Mouse (Mus musculus) limb, embryonic 12.5 days (tissue): ENCODE results near the gene Panx1. TPM values are rescaled to one million over a fixed set of nuclear protein-coding genes. Genes with fewer than 3 reads are reported as not detected.
A peak's percentile ranks its signal among the peaks of the same experiment; 100 is the strongest.

Experiments used
- ATAC-seq: fragments of 200-750 bp; cut with Nextera tagmentation; 2 replicates; pipeline ENCODE4 v1.8.0; 2017; ENCODE audit warnings: low read depth, moderate TSS enrichment; ENCODE audit not compliant: insufficient number of reproducible peaks, insufficient read depth, low FRiP score, low TSS enrichment
- H3K27ac ChIP-seq: fragments of 300-500 bp; sonication (generic); 2 replicates; pipeline ENCODE4 v1.5.1; 2016; ENCODE audit warnings: mild to moderate bottlenecking, moderate library complexity
- H3K27me3 ChIP-seq: fragments of 300-500 bp; sonication (generic); 2 replicates; pipeline ENCODE4 v1.6.1; 2016; ENCODE audit warnings: mild to moderate bottlenecking, moderate library complexity
- H3K36me3 ChIP-seq: fragments of 300-500 bp; sonication (generic); 2 replicates; pipeline ENCODE4 v1.6.1; 2016; ENCODE audit warnings: mild to moderate bottlenecking, moderate library complexity
- H3K4me1 ChIP-seq: fragments of 300-500 bp; sonication (generic); replicated peaks from 2 replicates; pipeline ENCODE4 v1.6.1; 2016
- H3K4me2 ChIP-seq: fragments of 300-500 bp; sonication (generic); 2 replicates; pipeline ENCODE4 v1.6.1; 2016; ENCODE audit warnings: mild to moderate bottlenecking, moderate library complexity
- H3K4me3 ChIP-seq: fragments of 300-500 bp; sonication (generic); replicated peaks from 2 replicates; pipeline ENCODE4 v1.5.1; 2016; ENCODE audit warnings: mild to moderate bottlenecking
- H3K9ac ChIP-seq: fragments of 300-500 bp; sonication (generic); replicated peaks from 2 replicates; pipeline ENCODE4 v1.6.1; 2016; ENCODE audit warnings: mild to moderate bottlenecking, moderate library complexity
- H3K9me3 ChIP-seq: fragments of 300-500 bp; sonication (generic); 2 replicates; pipeline ENCODE4 v1.6.1; 2016; ENCODE audit warnings: mild to moderate bottlenecking, moderate library complexity
- WGBS: fragments of 180-500 bp; shearing (Covaris S2); methylation state at CpG from one replicate; pipeline ENCODE4 v1.1.7; 2016; 5-methylcytosine and 5-hydroxymethylcytosine counted together
- polyA plus RNA-seq: library from polyadenylated mRNA; unstranded; fragments of >200 nt; fragmentation: Nextera tagmentation; extraction: Ambion mirVana; gene quantifications from 2 replicates; pipeline ENCODE4 v1.2.1, GENCODE M21; 2016

Panx1 gene
- polyA plus RNA-seq, 1 experiment from 2014 or later: 71.5 TPM

GRCm38 (mm10) chr9:15037237-15037636 is 8.0 kb downstream of the Panx1 start:
- H3K9me3 ChIP-seq: no peaks in the 10 kb centered on the region

GRCm38 (mm10) chr9:15036807-15037206 is 8.5 kb downstream of the Panx1 start:
- no peak overlapping the region for H3K4me3 ChIP-seq
- H3K27ac ChIP-seq: no peak overlapping the region
- 75% methylated on average over 4 of the region's 4 CpGs for WGBS
- H3K9me3 ChIP-seq: no peaks in the 10 kb centered on the region
- no peaks in the 10 kb centered on the region for H3K27me3 ChIP-seq
- no peak overlapping the region for H3K4me2 ChIP-seq
- peaks cover 12% of the 10 kb centered on the region for H3K36me3 ChIP-seq
- H3K9ac ChIP-seq: no peak overlapping the region
- peaks cover 9% of the 10 kb centered on the region for H3K4me1 ChIP-seq
- no peak for ATAC-seq

More at GRCm38 (mm10) chr9:15037237-15037636, 8.0 kb downstream of the Panx1 start:
- no peaks in the 10 kb centered on the region for H3K27me3 ChIP-seq
- H3K4me1 ChIP-seq: peaks cover 9% of the 10 kb centered on the region
- H3K9ac ChIP-seq: no peak overlapping the region
- no peak for ATAC-seq
- H3K4me3 ChIP-seq: no peak overlapping the region
- no peak overlapping the region for H3K27ac ChIP-seq
- H3K4me2 ChIP-seq: no peak overlapping the region
- peaks cover 9% of the 10 kb centered on the region; the same call in 1 of the 2 replicates for H3K36me3 ChIP-seq

DNA sequence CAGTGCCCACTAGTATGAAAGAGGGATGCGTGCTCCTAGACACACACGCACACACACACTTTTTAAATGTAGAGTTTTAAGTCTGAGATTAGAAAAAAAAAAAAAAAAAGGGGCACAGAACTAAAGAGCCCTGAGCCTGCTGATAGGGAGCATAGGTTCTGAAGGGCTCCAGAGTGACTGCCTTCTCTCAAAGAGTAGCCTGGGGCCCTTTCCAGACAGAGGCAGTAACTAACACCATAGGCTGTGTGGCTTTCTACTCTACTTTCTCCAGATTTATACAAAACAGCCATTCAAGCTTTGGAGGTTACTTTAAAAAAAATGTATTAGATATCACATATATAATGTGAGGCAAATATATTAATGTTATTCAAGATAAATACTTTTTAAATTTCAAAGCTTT is 8.9 kb downstream of the Panx1 start:
- peaks cover 14% of the 10 kb centered on the region for H3K36me3 ChIP-seq
- H3K27ac ChIP-seq: no peak overlapping the region
- H3K4me2 ChIP-seq: no peak overlapping the region
- 95% methylated on average over 2 of the region's 2 CpGs for WGBS
- no peak overlapping the region for H3K9ac ChIP-seq
- H3K27me3 ChIP-seq: no peaks in the 10 kb centered on the region
- H3K9me3 ChIP-seq: no peaks in the 10 kb centered on the region
- no peak for ATAC-seq
- H3K4me1 ChIP-seq: peaks cover 9% of the 10 kb centered on the region
- H3K4me3 ChIP-seq: no peak overlapping the region

DNA sequence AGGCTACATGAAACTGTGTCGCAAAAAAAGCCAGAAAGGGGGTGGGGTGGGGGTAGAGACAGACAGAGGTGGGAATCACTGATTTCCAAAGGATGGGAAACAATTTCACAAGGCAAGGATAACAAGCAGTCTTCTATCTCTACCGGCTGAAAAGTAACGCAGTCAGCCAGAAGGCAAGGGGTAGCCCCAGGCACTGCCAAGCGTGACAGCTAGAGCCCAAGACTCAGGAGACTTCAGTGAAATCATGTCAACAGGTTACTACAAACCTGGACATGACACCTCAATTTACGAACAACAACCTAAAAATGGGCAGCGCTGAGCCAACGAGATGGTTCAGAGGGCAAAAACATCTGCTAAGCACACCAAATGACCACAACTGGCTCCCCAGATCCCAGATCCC is 9.3 kb downstream of the Panx1 start:
- 92% methylated on average over 7 of the region's 7 CpGs for WGBS
- Histone ChIP-seq H3K36me3 (peaks cover 14% of the 10 kb centered on the region), H3K4me2 (no peak overlapping the region), H3K27me3 (no peaks in the 10 kb centered on the region), H3K9me3 (no peaks in the 10 kb centered on the region), H3K9ac (no peak overlapping the region), H3K4me3 (no peak overlapping the region), H3K4me1 (peaks cover 9% of the 10 kb centered on the region), H3K27ac (no peak overlapping the region)
- no peak for ATAC-seq

DNA sequence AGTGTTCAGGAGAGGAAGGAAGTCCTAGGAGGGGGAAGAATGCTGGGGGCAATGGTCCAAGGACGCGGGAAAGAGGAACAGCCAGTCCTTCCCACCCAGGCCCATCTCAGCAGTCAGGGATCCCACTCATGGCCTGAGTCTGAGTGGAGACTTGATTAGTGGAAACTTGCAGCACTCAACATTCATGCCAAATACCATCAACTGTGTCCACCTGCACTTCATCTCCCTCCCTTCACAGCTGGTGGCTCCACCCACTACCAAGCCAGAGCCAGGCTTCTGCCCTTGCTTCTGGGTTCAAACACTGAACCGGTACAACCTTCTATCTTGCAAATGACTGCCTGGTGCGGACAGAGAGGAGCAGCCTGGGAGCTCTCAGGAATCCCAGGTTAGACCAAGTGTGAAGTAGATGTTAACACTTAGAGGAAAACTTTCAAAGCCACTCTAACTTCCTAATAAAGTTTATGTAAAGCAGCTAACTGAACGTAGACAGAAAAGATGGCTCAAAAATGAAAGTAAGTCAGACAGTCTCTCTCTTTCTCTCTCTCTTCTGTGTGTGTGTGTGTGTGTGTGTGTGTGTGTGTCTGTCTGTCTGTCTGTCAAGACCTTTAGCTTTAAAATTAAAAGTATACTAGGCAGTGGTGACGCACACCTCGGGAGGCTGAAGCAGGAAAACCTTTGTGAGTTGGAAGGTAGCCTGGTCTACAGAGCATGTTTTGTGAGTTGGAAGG is 10.6 kb downstream of the Panx1 start:
- Histone ChIP-seq H3K4me2 (no peak overlapping the region), H3K4me3 (no peak overlapping the region), H3K36me3 (peaks cover 18% of the 10 kb centered on the region), H3K9ac (no peak overlapping the region), H3K27me3 (no peaks in the 10 kb centered on the region), H3K27ac (no peak overlapping the region), H3K4me1 (peaks cover 9% of the 10 kb centered on the region), H3K9me3 (no peaks in the 10 kb centered on the region)
- ATAC-seq: no peak
- WGBS: 84% methylated on average over 7 of the region's 7 CpGs

DNA sequence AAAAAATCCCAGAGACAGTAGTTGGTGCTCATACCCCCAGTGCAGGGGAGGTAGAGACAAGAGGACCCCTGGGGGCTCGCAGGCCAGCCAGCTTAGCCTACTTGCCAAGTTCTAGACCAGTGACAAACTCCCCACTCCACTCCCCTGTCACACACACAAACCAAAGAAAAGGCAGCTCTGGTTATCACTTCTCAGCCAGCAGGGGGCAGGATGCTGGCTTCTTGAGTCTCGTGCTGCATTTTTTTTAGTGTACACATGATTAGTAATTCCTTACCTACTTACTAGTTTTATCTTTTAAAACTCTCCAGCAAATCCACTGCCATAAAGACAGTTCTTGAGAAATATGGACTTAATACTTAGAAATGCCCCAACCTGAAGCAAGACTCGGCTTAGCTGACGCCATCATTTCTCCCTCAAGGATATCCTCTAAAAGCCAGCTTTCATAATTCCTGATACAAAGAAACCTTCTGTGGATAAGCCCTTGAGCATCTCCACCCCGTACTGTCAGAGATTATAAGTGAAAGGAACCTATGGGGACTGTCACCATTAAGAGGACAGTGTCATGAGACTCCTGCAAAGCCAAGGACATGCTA is 11.6 kb downstream of the Panx1 start:
- WGBS: 77% methylated on average over 5 of the region's 5 CpGs
- H3K9me3 ChIP-seq: no peaks in the 10 kb centered on the region
- H3K36me3 ChIP-seq: peaks cover 18% of the 10 kb centered on the region
- peaks cover 9% of the 10 kb centered on the region for H3K4me1 ChIP-seq
- H3K27me3 ChIP-seq: no peaks in the 10 kb centered on the region
- no peak overlapping the region for H3K4me3 ChIP-seq
- no peak for ATAC-seq
- no peak overlapping the region for H3K27ac ChIP-seq
- H3K9ac ChIP-seq: no peak overlapping the region
- H3K4me2 ChIP-seq: no peak overlapping the region

DNA sequence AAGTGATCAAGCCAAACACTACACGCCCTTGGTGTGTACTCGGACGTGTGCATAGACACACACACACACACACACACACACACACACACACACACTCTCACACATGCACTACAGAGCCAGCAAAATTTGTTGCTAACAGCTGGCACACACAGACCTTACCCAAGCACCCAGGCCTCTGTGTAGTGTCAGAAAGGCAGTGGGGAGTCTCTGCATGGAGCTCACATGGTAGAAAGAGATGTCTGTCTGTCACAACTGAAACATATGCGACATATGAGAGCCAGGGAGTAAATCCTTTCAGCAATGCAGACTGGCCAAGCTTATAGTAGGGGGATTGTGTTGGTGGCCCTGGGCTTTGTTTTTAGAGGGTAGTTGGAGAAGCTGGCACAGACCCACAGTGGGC is 12.5 kb downstream of the Panx1 start:
- Histone ChIP-seq H3K36me3 (peaks cover 18% of the 10 kb centered on the region), H3K4me1 (peaks cover 8% of the 10 kb centered on the region), H3K9ac (no peak overlapping the region), H3K9me3 (no peaks in the 10 kb centered on the region), H3K27me3 (no peaks in the 10 kb centered on the region), H3K4me2 (no peak overlapping the region), H3K27ac (no peak overlapping the region), H3K4me3 (no peak overlapping the region)
- WGBS: 87% methylated on average over 4 of the region's 4 CpGs
- ATAC-seq: no peak

DNA sequence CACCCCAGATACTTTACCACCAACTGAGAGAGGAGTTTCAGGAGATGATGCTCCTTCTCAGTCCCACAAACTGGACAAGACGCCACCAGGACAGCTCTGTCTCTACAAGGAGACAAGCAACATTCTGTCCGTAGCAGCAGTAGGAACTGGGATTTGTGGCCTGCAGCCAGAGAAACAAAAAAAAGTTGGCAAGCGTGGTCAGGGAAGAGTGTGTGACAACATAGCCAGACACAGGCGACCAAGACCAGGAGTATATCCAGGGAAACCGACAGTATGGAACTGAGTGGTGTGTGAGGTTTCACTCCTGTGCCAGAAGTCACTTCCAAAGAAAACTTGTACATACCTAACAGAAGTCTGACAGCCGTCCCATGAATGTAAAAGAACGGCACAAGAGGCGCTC is 14.5 kb downstream of the Panx1 start:
- Histone ChIP-seq H3K36me3 (peaks cover 32% of the 10 kb centered on the region), H3K4me2 (no peak overlapping the region), H3K4me3 (no peak overlapping the region), H3K27ac (no peak overlapping the region), H3K27me3 (no peaks in the 10 kb centered on the region), H3K9ac (no peak overlapping the region), H3K9me3 (no peaks in the 10 kb centered on the region), H3K4me1 (no peaks in the 10 kb centered on the region)
- 87% methylated on average over 8 of the region's 8 CpGs for WGBS
- ATAC-seq: no peak

- 53% methylated on average over 5 of the region's 5 CpGs for WGBS
- Histone ChIP-seq H3K4me2 (no peak overlapping the region), H3K27ac (no peak overlapping the region), H3K27me3 (no peaks in the 10 kb centered on the region), H3K4me1 (no peaks in the 10 kb centered on the region), H3K9me3 (no peaks in the 10 kb centered on the region), H3K9ac (no peak overlapping the region), H3K36me3 (peaks cover 32% of the 10 kb centered on the region), H3K4me3 (no peak overlapping the region)
- ATAC-seq: peak; percentile 56; the same call in 1 of the 2 replicates
These were observed 16.1 kb downstream of the Panx1 start for GRCm38 (mm10) chr9:15029025-15029727.

DNA sequence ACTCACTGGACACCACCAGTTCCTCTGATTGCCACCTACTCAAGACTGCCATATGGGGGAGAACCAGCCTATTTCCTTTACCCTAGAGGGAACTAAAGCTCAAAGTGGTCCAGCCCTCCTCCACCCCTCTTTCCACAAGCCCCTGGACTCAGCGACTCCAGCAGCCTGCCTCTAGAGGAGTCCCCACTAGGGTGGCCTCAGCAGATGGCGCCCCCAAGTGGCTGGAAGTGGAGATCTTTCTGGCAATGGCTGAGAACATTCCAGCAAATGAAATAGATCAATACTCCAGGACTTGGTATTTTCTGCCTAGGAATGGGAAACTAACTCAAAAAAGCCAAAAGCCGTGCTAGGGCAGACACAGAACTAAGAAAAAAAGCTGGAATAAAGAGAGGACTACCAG is 17.6 kb downstream of the Panx1 start:
- H3K4me2 ChIP-seq: no peak overlapping the region
- H3K4me3 ChIP-seq: no peak overlapping the region
- no peak for ATAC-seq
- H3K27ac ChIP-seq: no peak overlapping the region
- H3K27me3 ChIP-seq: no peaks in the 10 kb centered on the region
- no peaks in the 10 kb centered on the region for H3K9me3 ChIP-seq
- no peaks in the 10 kb centered on the region for H3K4me1 ChIP-seq
- WGBS: 69% methylated on average over 3 of the region's 3 CpGs
- peaks cover 30% of the 10 kb centered on the region for H3K36me3 ChIP-seq
- no peak overlapping the region for H3K9ac ChIP-seq

GRCm38 (mm10) chr9:15023049-15023448 is 22.2 kb downstream of the Panx1 start:
- no peak overlapping the region for H3K9ac ChIP-seq
- H3K9me3 ChIP-seq: no peaks in the 10 kb centered on the region
- H3K27me3 ChIP-seq: no peaks in the 10 kb centered on the region
- 85% methylated on average over 1 of the region's 1 CpGs for WGBS
- no peaks in the 10 kb centered on the region for H3K4me1 ChIP-seq
- no peak for ATAC-seq
- H3K4me2 ChIP-seq: no peak overlapping the region
- H3K27ac ChIP-seq: no peak overlapping the region
- H3K36me3 ChIP-seq: peaks cover 46% of the 10 kb centered on the region
- H3K4me3 ChIP-seq: no peak overlapping the region
